Mouse (Mus musculus) left cerebral cortex, postnatal 14 days (tissue): Measurements from ENCODE around the gene Tnfrsf22. TPM values are rescaled to one million over a fixed set of nuclear protein-coding genes. Genes with fewer than 3 reads are reported as not detected.

ENCODE experiments used
- DNase-seq, 2 experiments: peaks; one replicate each; pipeline ENCODE4 v3.0.0; 2021 to 2022; ENCODE audit warnings: low spot score in 2 of 2, mixed read lengths in 1 of 2
- intact Hi-C: fragments of 180-260 bp; cut with DNase I; formaldehyde crosslinking; loops from one replicate; pipeline ENCODE4 v1.15.1; 2025
- total RNA-seq, 2 experiments: library from RNA; stranded (reverse); gene quantifications; 2 replicates each; pipeline ENCODE4 v1.2.3; 2021

The Tnfrsf22 gene
- total RNA-seq, 2 experiments from 2014 or later, result 2.7 to 2.8 TPM

GRCm38 (mm10) chr7:143592255-143592654 lies 57.2 kb downstream of the Tnfrsf22 start:
- intact Hi-C loops, result no loop called here
- no peak for DNase-seq

- intact Hi-C loops, result no loop called here
- no peak for DNase-seq
Observed at GRCm38 (mm10) chr7:143588006-143588405, 61.5 kb downstream of the Tnfrsf22 start.

GRCm38 (mm10) chr7:143587586-143587985 lies 61.9 kb downstream of the Tnfrsf22 start:
- DNase-seq, result no peak
- intact Hi-C loops, result no loop called here

Other genes with a start within 250 kb of the Tnfrsf22 start
- gene Cdkn1c, start 188.6 kb downstream of the Tnfrsf22 start, total RNA-seq, result 10 to 100 TPM; 14.1 to 14.2 TPM
- gene Slc22a18, start 175.9 kb downstream of the Tnfrsf22 start, total RNA-seq, result under 1 TPM; 0.42 to 0.62 TPM
- not detected for gene Phlda2, start 146.5 kb downstream of the Tnfrsf22 start, total RNA-seq
- gene Nap1l4, start 100.6 kb downstream of the Tnfrsf22 start, total RNA-seq, result 100 to 1,000 TPM; 131 to 132 TPM
- gene Cars, start 49.6 kb downstream of the Tnfrsf22 start, total RNA-seq, result 10 to 100 TPM; 54.3 to 56.5 TPM
- under 1 TPM; 0.11 to 0.15 TPM for gene Tnfrsf26, start 20.9 kb downstream of the Tnfrsf22 start, total RNA-seq
- gene Tnfrsf23, start 36.2 kb upstream of the Tnfrsf22 start, total RNA-seq, result 1 to 10 TPM in 1 of 2 experiments, under 1 TPM in 1; 0.92 to 1.0 TPM
- 10 to 100 TPM; 33.7 to 35.6 TPM for gene Osbpl5, start 107.3 kb upstream of the Tnfrsf22 start, total RNA-seq
- gene Mrgprg, start 117.3 kb upstream of the Tnfrsf22 start, total RNA-seq, result not detected
- gene Mrgpre, start 134.8 kb upstream of the Tnfrsf22 start, total RNA-seq, result 1 to 10 TPM; 7.4 to 8.7 TPM
- 1 to 10 TPM; 5.4 to 5.6 TPM for gene Nadsyn1, start 173.2 kb upstream of the Tnfrsf22 start, total RNA-seq
- 10 to 100 TPM; 56.2 to 59.3 TPM for gene Dhcr7, start 173.5 kb upstream of the Tnfrsf22 start, total RNA-seq
- gene Gm498, start 217.2 kb upstream of the Tnfrsf22 start, total RNA-seq, result not detected